Mouse (Mus musculus): ENCODE results near the gene Nfkbie.

Nfkbie gene

GRCm38 (mm10) chr17:45559732-45560525 is 4.4 kb downstream of the Nfkbie start:
- DNase-seq (ENCODE audit: low spot score in 2 of 2) = no peak

DNA sequence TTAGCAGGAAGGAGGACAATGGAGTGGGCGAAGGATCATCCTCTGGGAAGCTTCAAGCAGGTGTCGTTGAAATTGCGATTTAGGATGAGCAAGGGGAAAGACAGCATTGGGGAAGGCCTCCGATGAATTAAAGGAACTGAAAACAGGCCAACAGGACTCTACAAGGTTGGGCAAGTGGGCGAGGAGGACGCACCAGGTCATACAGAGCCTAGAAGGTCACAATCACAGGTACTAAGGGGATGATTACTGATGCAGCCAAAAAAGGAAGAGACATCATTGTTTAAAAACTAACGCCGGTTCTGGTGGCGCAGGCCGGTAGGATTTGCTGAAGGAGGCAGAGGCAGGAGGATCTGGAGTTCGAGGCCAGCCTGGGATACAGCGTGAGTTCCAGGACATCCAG is 7.7 kb downstream of the Nfkbie start:
- no peak for DNase-seq (ENCODE audit: low spot score in 2 of 2)

- peak; percentile 83 for DNase-seq (ENCODE audit: low spot score in 2 of 2)
Observed at GRCm38 (mm10) chr17:45563655-45564530, 8.4 kb downstream of the Nfkbie start, which contains the start of gene Slc35b2. Slc35b2 (plus strand) TSS chr17:45563874.

- no peak for DNase-seq (ENCODE audit: low spot score in 2 of 2)
Observed at GRCm38 (mm10) chr17:45564531-45565084, 9.1 kb downstream of the Nfkbie start.

GRCm38 (mm10) chr17:45565103-45565502 is 9.6 kb downstream of the Nfkbie start:
- no peak for DNase-seq (ENCODE audit: low spot score in 2 of 2)

GRCm38 (mm10) chr17:45566031-45566359 is 10.5 kb downstream of the Nfkbie start:
- no peak for DNase-seq (ENCODE audit: low spot score in 2 of 2)

- DNase-seq (ENCODE audit: low spot score in 2 of 2) = no peak
Observed at GRCm38 (mm10) chr17:45566360-45567161, 11.1 kb downstream of the Nfkbie start.

GRCm38 (mm10) chr17:45567162-45567601 is 11.7 kb downstream of the Nfkbie start:
- no peak for DNase-seq (ENCODE audit: low spot score in 2 of 2)

DNA sequence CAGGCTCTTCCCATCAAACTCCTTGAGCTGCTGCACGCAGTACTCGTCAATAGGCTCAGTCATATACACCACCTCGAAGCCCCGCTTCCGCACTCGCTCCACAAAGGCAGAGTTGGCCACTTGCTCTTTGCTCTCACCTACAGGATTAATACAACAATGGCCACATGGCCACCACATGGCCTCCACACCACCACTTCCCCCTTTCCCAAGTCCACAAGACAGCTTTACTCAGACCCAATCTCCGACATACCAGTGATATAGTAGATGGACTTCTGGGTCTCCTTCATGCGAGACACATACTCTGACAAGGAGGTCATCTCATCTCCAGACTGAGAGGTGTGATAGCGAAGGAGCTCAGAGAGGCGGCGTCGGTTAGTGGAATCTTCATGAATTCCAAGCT is 13.5 kb downstream of the Nfkbie start:
- DNase-seq (ENCODE audit: low spot score in 2 of 2) = no peak

DNA sequence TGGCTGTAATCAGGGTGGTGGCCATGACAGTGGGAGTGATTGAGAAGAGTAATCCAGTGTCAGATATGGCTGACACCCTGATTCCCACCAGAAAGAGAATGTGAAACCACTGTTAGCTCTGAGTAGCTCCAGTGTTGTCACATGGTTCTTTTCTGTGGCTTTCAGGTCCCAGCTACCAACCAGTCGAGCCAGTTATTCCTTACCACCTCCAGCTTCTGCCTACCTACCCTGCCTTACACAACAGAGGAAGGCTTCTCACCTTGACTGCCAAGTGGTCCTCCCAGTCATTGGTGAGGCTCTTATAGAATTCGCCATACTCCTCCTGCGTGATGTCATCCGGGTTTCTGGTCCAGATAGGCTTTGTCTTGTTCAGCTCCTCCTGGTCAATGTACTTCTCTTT is 14.5 kb downstream of the Nfkbie start:
- no peak for DNase-seq (ENCODE audit: low spot score in 2 of 2)

DNA sequence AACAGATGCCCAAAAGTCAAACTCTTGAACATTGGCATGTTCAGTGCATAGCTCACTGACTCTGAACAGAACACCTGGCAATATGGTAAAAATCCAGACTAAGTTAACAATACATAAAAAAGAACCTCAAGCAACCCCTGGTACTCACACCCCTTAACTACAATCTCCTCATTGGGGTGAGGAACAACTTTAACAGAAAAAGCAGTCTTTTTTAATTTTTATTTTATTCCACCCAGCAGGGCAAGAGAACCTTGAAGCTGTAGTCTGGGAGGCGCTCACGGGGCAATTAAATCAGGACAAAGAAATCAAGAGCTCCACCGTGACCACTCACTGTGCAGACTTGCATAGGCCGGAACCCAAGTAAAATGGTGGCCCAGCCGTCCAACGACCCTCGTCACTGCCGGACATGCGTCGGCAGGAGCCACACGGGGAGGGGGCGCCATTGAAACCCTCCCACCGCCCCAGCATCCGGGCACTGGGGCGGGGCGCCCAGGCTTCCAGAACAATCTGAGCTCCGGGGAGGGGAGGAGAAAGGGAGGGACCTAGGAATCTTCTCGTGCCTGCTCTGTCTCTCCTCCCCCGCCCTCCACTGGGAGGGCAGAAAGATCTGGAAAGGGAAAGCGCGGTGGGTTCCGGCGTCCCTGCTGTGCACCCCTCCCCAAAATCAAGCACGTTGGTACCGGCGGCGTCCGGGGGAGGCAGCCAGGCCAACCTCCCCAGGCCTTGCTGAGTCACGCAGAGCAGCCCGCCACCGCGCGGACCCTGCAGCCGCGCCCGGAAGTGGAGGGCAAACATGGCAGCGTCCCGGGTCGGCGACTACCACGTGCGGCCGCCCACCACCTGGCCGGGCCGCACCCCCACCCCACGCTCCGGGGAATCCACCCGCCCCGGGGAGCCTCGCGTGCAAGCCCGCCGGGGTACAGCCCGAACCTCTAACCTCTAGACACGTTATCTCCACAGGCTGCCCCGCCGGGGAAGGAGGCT is 16.9 kb downstream of the Nfkbie start:
- DNase-seq (ENCODE audit: low spot score in 2 of 2) = peak; percentile 58 to 70

DNA sequence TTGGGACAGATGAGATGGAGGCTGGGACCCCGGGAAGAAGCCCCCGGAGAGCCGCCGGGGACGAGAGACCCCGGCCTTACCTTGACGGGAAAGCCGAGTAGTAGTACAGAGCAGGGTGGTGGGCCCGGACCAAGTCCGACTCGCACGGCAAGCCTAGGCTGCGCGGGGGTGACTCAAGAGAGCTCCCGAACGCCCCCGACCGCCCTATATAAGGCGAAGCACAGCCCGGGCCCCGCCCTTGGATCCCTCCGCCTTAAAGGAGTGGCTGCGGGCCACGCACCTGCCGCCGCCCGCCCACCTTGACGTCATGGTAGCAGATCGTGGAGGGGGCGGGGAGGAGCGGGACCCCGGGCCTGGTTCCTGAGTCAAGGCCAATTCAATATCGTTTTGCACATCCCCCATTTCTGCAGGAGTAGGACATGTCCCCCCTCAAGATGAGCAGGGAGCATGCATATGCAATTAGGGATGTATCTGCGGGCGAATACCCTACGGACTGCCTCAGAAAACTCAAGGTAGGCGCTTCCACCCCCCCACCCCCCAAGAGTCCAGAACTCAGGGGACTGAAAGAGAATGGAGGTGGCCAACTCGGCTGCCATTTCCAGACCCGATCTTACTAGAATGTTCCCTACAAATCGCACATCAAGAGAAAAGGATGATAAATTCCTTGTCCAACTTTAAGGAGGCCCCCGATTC is 17.7 kb downstream of the Nfkbie start, which contains the start of gene Hsp90ab1:
Hsp90ab1 (minus strand) TSS at position 185 of the 693 bp plus-strand sequence.
- DNase-seq (ENCODE audit: low spot score in 2 of 2) = peak; percentile 97 to 99

GRCm38 (mm10) chr17:45573780-45574123 is 18.2 kb downstream of the Nfkbie start:
- peak; percentile 95 to 97 for DNase-seq (ENCODE audit: low spot score in 2 of 2)

DNA sequence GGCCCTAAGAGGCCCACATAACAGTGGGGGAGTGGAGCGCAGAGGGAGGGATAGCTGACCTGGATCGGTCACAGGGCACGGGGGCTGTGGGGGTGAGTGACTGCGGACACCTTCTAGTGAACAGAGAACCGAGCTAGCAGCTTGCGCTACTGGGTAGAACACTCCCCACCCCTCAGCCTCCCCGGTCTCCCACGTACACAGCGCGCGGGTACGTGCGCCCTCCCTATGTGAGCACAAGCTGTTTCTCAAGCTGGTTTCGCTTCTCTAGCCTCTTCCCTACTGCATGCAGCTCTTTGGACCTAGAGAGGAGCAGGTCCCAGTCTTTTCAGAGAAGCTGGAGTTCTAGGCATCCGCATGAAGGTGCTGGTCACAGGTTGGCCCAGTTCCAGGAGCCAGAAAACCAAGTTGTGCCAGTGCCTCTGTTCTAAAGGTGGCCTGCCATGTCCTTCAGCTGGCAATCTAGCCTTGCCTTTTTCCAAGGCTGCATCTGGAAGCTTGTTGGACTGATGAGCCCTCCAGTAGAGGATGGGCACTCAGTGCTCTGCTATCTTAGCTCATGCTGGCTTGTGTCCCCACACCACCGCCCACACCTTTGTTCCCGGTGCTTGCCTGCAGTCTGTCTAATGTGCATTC is 18.7 kb downstream of the Nfkbie start:
- peak; percentile 78 to 81 for DNase-seq (ENCODE audit: low spot score in 2 of 2)

- DNase-seq (ENCODE audit: low spot score in 2 of 2) = no peak
Observed at GRCm38 (mm10) chr17:45575123-45575897, 19.8 kb downstream of the Nfkbie start.

DNA sequence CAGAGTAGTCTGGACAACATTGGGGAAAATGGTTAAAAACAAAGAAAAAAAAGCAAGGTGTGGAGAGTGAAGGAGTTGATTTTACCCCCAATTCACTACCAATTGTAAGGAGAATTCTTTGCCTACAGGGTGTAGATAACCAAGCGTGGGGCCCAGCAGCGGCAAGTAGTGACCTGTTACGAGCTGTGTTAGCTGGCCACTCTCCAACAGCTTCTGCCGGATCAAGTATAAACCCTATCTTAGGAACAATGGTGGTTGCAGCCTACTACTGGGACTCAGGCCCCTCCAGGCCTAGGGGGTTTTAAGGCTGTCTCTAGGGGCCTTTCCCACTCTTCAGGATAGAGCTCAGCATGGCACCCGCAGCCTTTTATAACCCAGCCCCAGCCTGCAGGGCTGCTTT is 22.7 kb downstream of the Nfkbie start:
- no peak for DNase-seq (ENCODE audit: low spot score in 2 of 2)

DNA sequence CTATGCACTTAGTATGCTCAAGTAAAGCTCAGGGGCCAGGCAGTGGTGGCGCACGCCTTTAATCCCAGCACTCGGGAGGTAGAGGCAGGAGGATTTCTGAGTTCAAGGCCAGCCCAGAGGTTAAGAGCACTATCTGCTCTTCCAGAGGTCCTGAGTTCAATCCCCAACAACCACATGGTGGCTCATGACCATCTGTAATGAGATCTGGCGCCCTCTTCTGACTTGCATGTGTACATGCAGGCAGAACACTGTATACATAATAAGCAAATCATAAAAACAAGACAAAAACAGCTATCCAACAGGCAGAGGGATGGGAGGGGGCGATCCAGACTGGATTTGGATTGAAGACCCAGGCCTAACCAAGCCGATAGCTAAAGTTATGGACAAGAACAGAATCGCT is 23.3 kb downstream of the Nfkbie start:
- DNase-seq (ENCODE audit: low spot score in 2 of 2) = no peak

GRCm38 (mm10) chr17:45579554-45579953 is 24.1 kb downstream of the Nfkbie start:
- no peak for DNase-seq (ENCODE audit: low spot score in 2 of 2)

All from frontal cortex, postnatal 14 days (tissue).